Mouse (Mus musculus): ENCODE measurements around the gene Gm11437.

Gm11437 gene

DNA sequence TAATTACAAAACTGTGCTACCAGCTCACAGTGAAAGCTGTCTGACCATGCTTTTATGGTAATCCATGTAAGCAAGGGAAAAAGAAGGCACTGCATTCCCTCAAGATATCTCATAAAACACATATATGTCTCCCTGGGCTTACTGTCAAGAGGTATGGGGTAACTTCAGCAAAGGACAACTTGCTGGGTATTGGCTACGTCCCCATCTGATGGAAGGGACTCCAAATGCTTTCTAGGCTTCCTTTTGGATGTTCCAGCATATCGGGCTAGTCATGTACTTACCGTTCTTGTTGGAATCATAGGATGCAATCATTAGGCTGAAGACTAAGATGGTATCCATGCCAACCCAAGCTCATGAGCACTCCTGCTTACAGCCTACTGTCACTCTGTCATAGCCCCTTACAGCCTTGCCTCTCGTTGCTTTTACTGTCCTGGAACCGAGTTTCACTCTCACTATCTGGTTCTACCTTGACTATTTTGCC is at the start of gene Gm11437:
TSS of gene Gm11437 (minus strand) at position 431 of the 481 bp plus-strand sequence.
- DNase-seq (ENCODE audit: low spot score): no peak

DNA sequence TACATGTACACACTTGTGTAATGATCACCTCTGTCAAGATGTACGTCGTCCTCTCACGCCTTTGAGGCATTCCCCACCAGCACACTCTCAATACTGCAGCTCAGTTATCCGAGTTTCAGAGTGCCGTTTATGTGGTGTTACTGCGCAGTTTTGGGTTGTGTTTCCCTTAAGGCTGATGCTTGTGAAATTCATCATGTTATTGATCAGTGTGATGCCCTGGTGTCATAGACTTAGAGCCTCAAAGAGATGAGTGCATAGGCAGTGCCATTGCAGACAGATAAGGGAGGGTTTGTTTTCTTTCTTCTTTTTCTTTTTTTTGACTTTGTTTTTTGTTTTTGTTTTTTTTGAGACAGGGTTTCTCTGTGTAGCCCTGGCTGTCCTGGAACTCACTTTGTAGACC is 43.6 kb upstream of the Gm11437 start:
- DNase-seq (ENCODE audit: low spot score): no peak

DNA sequence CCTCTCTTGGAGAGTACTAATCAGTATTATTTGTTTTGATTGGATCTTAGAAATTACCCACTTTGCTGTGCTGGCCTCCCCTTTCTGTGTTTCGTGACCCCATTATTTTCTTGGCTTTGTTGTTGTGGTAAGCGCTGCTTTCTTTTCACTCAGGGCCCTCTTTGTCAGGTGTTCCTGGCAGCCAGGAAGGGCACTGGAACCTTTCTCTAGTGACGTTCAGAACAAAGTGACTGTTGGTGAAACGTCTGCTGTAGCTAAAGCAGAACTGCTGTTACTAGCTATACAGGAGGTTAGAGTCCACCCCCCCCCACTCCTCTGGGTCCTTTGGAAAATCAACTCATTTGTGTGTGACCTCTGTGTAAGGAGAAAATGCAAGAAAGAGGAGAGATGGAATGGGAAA is 38.5 kb upstream of the Gm11437 start:
- DNase-seq (ENCODE audit: low spot score): no peak

DNA sequence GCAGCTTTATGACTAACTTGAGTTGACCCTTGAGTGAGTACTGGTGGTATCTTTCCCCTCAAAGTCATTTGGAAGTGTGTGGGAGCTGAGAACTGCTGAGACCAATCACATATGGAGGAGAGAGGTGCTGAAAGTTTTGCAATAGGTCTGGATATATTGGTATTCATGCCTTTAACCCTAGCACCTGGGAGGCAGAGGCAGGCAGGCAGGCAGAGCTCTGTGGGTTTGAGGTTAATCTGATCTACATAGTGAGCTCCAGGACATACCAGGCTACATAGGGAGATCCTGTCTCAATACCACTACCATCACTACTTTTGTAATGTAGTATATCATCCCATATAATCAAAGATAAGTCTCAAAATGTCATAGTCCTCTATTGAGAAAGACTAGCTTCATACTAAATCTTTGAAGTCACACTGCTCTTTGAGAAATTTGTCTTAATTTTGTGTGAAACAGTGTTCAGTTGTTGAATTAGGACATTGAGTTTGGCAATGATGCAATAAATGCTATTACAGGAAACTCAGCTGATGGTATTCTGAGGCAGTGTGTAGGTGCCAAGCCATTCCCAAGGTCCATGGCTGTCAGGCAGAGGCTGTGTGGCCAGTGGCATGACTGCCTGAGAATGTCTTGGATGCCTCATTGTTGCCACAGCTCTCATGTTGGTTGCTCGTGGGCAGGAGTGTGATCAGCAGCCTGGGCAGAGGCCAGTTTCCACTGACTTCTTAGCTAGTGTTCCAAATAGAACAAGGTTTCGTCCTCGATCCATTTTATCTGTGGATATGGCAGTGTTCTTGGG is 30.5 kb upstream of the Gm11437 start:
- DNase-seq (ENCODE audit: low spot score): peak; percentile 58

DNA sequence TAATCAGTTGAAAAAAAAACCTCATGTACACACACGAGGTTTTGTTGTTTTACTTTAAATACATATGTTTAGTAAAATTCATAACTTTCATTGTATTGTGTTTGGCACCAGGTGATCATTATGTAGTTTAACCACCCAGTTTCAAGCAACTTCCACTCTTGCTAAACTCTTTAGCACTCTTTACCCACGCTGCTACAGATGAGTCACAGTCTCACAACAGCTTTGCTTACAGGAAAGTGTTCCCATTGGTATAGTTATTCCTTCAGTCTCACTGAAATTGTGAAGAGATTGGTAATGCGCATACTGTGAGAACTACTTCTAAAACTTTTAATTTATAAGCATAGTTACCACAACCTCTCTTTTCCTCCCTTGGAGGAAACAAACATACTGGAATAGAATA is 27.5 kb upstream of the Gm11437 start:
- no peak for DNase-seq (ENCODE audit: low spot score)

DNA sequence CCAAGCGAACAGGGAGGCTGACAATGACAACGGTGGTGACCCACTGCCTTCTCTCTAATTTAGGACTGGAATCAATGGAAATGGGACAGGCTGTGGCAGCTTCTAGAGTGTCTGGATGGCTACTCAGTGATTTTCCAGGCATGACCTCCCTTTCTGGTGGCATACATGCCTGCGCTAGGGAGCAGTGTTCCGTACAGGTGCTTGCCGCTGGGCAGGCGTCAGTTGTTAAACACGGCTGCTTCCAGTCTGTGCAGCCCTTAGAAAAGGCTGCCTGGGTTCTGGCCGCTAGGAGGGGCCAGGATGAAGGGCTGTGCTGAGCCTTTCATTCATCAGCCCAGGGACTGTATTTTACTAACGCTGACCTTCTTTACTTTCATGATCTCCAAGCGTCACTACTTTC is 26.0 kb upstream of the Gm11437 start:
- DNase-seq (ENCODE audit: low spot score): no peak

DNA sequence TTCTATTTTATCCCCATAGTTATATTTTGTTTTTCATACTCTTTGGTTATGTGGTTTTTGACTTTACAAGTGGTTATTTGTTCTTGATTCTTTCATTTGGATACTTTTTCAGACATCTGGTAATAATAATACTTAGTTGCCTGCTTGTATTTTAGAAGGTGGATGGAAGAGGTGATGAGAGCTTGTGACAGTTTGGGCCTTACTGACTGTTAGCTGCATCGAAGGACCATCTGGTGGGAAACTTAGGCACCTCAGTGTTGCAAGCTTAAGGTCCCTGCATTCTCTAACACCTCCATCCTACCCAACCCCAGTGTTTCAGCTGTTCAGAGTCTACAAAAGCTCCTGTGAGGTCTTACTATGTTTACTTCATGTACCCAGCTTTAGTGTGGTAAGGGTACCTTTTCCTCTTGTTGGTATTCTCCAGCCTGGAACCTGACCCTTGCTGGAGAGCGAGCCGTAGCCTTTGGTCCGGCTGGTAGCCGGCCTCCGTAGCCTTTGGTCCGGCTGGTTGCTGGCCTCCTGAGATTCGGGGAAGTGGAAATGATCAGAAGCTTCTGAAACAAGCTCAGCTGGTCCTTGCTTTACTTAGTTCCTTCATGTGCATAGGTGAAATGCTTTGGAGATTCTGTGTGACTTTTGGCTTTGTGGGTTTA is 23.4 kb upstream of the Gm11437 start:
- no peak for DNase-seq (ENCODE audit: low spot score)

DNA sequence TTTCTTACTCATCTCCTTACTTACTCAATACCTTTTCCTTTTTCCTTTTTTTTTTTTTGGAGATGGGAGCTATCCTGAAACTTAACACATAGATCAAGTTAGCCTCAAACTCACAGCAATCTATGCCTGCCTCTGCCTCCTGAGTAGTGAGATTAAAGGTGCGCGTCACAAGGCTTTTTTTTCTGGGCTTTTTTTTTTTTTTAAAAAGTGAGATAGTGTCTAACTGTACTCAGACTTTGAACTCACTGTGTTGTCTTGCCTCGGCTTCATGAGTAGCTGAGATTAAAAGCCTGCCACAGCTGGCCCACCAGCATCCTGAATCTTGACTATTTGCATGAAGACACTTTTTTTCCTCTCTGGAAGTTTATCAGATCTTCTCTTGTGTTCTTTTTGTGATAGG is 21.3 kb upstream of the Gm11437 start:
- no peak for DNase-seq (ENCODE audit: low spot score)

DNA sequence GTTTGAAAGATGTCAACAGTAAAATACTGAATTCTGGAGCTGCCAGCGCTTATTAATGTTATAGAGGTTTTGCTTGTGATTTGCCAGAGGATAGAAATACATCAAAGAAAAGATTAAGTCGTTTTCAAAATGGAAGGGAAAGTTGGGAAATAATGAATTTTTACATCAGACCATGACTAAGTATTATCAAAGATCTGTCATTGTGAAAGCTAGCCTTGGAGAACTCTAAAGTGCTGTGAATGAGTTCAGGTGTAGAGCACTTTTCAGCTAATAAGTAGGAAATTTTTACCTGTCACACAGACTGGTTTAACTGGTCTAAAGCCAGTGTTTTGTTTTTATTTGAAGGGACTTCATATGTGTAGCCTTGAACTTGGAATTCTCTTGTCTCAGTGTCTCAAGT is 14.0 kb upstream of the Gm11437 start:
- DNase-seq (ENCODE audit: low spot score): no peak

DNA sequence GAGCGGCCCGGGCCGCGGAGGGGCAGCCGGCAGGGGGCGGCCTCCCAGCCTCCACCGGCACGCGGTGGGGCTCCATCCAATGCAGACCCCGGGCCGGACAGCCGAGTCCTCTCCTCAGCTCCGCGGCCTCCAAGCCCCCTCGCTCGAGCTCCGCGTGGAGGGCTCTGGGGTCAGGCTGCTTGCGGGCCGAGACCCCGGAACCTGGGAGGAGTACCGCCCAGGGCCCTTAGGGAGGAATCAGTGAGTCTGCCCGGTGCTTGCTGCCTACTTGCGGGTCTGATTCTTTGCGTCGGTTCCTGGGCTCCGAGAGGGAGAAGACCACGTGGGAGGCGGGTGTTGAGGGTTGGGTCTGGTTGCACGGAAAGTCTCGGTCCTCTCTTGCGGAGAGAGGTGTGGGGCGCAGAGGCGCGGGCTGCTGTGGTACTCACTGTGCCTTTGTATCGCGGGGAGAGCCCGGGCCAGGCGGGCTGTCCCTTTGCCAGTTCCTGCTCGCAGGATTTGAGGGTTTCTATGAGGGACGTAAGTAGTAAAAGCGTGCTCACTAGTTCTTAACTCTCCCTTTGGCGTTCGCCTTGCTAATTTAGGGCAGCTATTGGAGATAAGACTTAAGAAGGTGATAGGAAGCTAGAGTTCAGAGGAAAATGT is 12.8 kb upstream of the Gm11437 start:
- DNase-seq (ENCODE audit: low spot score): peak; percentile 81

DNA sequence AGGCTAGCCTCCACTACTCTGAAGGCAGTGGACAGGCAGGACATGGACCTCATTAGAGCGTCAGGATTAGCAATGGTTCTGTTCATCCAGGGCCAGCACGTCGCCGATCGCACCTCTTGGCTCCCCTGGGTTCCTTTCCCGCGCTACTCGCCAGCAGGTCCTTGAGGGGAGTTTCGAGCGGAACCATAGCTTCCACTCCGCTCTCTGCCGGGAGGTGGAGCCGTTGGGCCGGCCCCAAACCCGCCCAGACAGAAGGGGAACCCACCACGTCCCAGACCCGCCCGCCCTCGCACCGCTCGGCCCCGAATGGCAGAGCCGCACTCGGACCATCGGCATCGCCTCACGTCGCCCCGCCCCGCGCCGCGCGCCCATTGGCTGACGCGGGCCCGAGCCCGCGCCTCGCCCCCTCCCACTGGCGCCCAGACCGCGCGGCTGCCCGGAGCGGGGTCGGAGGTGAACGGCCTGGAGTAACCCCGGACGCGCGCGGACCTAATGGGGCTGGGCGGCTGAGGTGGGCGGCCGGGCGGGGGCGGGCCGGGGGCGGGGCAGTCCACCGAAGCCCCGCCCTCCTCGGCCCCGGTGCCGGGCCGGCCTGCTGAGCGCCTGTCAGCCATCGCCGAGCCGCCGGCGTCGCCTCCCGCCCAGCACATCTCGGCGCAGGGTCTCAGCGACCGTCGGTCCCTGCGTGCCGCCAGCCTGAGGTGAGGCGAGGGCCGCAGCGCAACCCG is 12.1 kb upstream of the Gm11437 start:
- DNase-seq (ENCODE audit: low spot score): peak; percentile 95

DNA sequence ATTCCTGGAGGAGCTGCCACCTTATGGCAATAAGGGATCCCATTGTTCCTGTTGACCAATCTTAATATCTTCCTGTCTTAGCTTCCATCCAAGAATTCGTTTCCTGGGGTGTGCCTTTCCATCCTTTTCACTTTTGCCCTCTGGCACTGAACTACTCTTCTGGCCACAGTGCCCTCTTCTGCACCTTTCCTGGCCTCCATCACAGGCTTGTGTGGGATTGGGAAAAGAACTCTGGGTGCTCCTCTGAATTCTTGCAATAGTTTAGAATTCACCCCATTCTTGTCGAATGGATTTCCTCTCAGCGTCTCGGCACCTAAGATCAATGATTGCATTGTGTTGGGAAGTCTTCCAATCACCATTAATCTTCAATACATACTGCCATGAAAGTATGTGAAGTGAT is 11.3 kb upstream of the Gm11437 start:
- DNase-seq (ENCODE audit: low spot score): no peak

DNA sequence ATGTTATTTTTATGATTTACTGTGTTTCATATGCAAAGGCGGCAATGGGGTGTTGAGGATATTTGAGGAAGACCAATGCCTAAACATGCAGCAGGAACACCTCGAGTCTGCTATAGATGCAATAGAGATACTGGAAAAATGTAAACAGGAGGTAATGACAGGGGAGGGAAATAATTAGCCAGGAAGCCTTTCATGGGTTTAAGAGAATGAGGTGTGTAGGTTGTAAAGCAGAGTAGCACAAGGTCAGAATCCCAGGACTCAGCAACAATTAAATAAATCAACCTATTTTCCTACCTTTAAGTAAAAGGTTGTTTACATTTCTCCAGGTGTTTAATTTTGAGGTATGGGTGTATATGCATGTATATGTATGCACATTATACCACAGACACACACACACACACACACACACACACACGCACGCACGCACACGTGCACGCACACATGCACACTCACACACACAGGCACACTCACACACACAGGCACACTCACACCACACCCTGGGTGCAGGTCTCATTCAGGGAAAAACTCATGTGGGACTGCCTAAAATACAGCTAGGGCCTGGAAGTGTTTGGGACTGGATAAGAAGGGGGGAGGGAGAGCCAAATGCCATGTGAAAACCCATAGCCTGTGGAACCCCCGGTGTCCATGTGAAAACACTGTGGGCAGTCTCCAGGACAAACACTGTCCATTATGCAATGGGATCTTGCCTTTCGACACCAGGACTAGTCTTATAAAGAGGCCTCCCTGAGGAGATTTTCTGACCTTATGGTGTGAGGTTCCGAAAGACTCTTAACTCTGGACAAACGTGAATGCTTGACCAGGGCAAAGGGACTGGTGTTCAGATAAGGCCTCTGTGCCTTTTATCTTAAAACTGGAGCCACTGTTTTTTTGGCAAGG is 5.5 kb upstream of the Gm11437 start:
- DNase-seq (ENCODE audit: low spot score): no peak

DNA sequence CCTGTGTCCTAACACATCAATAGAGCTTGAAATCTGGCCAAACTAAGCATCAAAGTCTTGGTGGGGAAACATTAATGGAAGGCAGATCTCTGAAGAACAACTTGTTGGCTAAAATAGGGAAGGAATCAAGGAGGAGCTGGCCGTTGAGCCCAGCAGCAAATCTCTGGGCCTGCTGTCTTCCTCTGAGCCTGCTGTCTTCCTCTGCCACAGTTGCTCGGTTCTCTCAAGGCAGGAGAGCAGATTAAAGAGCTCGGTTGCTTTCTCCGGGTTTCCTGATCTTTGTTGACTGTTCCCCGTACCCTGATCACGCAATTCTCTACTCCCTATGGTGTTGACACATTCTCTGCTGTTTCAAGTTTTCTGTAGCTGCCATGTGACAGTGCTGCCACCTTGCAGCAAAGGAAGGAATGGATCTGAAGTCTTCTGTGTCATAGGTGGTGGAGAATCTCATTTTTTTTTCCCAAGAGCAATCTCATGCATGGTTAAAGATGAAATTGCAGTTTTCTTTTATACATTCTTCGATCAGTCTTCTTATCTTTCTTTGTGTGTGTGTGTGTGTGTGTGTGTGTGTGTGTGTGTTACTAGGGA is 1.5 kb upstream of the Gm11437 start:
- DNase-seq (ENCODE audit: low spot score): peak; percentile 64

DNA sequence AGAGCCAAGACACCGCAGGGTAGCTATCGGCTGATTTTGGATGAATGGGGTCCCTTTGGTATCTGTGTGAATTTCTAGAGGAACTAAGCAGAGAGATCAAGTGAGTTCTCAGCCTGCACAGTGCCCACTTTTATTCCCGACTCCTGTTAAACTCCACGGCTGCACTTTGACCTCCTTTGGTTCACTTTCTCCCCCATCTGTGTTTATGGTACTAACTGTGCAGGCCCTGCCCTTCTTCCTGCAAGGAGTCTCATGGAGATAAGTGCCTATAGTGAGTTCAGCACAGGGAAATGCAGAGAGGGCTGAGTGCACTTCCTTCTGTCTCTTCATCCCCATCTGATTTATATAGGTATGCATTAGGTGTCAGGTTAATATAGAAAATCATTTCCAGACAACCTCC is 2.7 kb downstream of the Gm11437 start:
- DNase-seq (ENCODE audit: low spot score): no peak

DNA sequence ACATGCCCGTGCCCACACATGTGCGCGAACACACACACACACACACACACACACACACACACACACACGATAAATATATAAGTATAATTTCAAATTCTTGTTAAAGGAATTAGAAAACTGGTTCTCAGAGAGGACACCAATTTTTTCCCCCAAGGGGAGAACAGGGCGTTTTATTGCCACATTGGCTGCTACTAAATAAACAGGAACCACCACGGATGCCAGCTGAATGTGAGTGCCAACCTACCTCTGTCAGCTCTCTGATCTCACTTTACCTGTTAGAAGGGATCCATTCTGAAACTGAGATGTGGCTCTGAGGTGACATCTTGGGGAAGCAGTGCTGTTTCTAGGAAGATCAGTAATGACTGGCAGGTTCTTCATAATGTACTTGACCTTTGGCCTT is 3.2 kb downstream of the Gm11437 start:
- no peak for DNase-seq (ENCODE audit: low spot score)

DNA sequence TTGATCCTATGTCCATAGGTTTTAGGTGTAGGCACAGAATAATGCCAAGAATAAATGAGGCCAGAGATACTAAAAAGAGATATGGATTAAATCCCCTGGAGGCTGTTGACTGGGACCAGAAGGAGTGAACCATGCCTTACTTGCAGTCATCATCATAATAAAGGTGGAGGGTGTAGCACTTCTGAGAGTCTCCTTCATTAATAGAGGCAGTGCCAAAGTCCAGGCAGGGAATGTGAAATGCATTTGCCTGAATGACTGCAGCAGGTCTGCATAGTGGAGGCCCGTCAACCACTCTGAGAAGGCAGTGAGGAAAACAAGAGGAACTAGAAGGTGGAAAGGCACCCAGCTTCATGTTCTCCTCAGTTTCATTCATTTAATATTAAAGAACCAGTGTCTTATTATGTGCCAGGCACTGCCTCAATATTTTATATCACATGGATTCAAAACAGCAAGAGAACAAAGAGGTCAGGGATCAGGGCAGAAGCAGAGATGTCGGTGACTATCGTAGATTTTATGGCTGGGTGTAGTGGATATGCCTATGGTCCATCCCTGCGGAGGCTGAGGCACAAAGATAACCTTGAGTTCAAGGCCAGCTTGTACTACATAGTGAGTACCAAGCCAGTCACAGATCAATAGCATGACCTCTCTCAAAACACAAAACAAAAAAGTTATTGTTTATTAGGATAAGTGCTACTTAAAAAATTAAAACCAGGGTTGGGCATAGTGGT is 10.6 kb downstream of the Gm11437 start:
- no peak for DNase-seq (ENCODE audit: low spot score)

DNA sequence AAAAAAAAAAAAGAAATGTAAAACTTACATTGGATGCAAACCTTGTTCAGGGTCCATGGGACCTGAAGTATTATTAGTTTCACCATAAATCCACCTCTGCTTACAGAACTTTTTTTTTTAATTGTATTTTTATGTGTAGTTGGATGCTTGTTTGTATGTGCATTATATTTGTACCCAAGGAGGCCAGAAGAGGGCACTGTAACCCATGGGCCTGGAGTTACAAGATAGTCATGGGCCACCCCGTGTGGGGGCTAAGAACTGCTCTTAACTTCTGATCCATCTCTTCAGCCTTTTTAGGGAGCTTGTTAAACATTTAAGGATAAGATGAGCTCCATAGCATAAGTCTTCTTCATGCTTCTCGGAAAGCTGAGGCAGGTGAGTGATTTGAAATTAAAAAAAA is 16.4 kb downstream of the Gm11437 start:
- no peak for DNase-seq (ENCODE audit: low spot score)

DNA sequence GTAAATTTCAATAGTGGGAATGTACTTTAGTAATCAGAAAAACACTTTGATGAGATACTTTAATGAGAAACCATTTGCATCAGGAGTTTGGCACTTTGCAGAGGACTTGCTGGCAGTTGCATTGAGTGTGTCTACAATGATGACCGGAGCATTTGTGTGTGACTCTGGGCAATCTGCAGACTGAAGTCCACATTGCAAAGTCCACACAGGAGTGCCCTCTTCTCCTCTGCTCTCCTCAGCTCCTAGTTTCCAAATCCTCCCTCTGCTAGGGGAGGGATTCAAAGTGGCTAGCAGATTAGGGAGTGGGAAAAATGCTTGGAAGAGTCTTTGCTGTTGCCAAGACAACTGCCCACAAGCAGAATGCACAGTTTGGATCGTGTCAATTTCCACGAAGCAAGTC is 21.2 kb downstream of the Gm11437 start:
- DNase-seq (ENCODE audit: low spot score): no peak

DNA sequence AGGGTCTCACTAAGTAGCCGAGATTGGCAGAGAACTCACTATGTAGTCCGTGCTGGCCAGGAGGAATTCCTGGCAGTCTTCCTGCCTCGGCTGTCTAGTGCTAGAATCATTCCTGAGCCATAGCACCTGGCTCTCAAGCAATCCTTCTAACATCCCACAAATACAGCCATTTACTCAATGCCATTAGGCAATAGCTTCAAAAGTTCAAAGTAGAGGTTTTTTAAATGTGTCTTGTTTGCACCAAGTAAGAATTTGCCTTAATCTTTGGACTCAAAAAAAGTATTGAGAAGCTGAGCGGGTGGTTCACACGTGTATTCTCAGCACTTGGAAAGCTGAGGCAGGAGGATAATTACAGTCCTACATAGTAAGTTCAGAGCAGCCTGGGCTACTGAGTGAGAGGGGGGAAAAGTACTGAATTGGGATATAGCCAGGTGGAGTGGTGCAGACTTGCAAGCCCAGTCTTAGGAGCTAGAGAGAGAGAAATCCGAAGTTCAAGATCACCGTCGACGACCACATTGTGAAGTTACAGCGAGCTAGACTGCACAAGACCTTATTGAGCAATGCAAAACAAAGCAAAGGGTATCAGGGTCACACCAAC is 22.0 kb downstream of the Gm11437 start:
- no peak for DNase-seq (ENCODE audit: low spot score)

All from layer of hippocampus, adult 11-12 months (tissue).